Mouse (Mus musculus): ENCODE measurements at regions not wholly inside any gene's neighbourhood (a gene's known extent, or its start where the extent isn't known, plus 50 kb on each side); places are given as distances from the start of the nearest gene placed in this dataset.

GRCm38 (mm10) chr10:97248522-97248921, 230.9 kb upstream of the Dcn start:
- DNase-seq (ENCODE audit: low spot score in 2 of 2) = no peak

GRCm38 (mm10) chr10:97249760-97250159, 229.6 kb upstream of the Dcn start:
- DNase-seq (ENCODE audit: low spot score in 2 of 2) = no peak

GRCm38 (mm10) chr10:97250167-97250566, 229.2 kb upstream of the Dcn start:
- no peak for DNase-seq (ENCODE audit: low spot score in 2 of 2)

DNA sequence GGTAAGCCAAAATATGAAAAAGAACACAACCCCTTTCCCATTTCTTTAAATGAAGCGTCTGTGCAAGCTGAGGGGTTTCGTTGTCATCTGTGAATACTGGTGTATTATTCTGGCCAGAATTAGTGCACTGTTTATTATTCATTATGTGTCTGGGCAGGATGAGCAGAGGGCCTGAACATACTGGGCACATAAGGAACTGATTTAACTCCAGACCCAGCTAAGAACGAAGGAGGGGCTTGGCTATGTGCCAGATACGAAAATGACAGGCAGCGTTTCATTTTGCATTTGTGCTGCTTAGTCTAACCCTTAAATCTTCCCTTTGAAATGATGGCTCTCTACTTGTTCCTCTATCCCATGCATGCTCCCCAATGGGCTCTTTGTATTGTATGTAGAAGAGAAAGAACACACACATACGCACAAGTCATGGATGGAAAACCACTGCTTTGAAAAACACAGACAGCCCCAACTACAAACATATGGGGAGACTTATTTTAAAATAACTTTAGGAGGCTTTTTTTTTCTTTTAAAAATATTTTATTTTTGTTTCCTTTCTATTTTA, 213.4 kb upstream of the Dcn start:
- peak in 1 of 2 experiments; percentile 36 for DNase-seq (ENCODE audit: low spot score in 2 of 2)

DNA sequence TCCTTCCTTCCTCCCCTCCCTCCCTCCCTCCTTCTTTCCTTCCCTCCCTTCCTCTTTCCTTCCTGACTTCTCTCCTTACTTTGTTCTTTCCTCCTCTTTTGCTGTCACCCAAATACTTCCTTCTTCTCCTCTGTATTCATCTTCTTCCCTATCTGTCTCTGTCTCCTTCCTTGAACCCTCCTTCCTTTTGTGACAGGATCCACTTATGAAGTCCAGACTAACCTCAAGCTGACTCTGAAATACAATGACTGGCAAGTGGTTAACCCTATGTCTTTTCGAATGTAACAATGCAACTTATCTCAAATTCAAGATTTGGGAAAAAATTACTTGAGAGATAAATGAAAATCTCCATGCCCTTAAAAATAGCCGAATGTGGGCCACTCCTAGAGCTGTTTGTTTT, 197.0 kb upstream of the Dcn start:
- no peak for DNase-seq (ENCODE audit: low spot score in 2 of 2)

GRCm38 (mm10) chr10:97282841-97283496, 196.4 kb upstream of the Dcn start:
- DNase-seq (ENCODE audit: low spot score in 2 of 2) = no peak

- DNase-seq (ENCODE audit: low spot score in 2 of 2) = no peak
Measured at GRCm38 (mm10) chr10:97304791-97305355, 174.5 kb upstream of the Dcn start.

- no peak for DNase-seq (ENCODE audit: low spot score in 2 of 2)
Measured at GRCm38 (mm10) chr10:97309580-97309979, 169.8 kb upstream of the Dcn start.

DNA sequence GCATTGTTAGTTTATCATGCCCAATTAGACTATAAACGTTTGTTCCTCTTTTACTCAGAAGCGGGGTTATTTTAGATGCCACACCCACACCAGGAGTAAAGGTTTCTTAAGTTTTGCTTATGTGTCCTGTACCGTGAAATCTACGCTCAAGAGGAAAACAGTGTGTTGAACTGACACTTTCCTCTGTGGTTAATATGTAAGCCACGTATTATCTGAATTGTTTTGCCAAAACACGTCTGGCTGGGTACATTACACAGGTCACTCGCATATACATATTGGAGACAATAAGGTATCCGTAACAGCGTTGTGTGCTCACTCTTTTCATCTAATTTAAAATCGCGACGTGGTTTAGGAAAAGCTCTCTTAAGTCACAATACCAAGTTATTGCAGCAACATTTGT, 166.9 kb upstream of the Dcn start:
- no peak for DNase-seq (ENCODE audit: low spot score in 2 of 2)

DNA sequence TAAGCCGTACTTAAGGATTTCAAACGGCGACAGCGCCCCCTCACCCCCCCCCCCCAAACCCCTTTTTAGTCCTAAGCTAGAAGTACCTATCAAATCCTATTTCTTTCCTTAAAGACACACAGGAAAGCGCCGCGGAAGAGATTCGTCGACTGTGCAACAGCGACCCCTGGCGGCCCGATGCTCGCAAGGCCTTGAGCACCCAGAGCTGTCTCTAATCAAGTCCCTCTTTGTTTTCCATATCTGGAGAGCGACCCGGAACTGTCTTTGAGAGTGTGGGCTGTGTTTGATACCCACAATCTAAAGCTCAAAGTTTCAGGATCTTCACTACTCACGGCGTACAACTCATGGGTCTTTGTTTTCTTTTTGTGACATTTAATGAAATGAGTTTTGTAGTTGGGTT, 166.4 kb upstream of the Dcn start:
- DNase-seq (ENCODE audit: low spot score in 2 of 2) = peak; percentile 96 to 98

GRCm38 (mm10) chr10:97313407-97313901, 166.0 kb upstream of the Dcn start:
- peak; percentile 66 to 79 for DNase-seq (ENCODE audit: low spot score in 2 of 2)

DNA sequence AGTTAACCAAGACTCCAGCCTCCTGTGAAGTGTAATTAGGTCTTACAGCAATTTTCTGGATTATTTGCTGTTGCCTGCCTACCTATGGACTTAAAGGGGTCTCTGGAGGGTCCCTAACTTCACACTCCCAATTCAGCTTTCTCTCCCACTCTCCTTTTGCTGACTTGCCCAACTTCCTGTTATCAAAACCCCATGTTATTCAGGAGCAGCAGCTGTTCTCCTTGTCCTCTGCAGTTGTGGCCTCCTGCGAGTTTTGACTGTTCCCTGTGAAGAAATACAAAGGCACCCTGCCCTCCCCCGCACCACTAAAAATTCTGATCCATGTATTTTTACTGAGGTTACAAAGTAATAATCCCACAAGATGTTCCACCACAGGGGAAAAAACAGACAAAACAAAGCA, 146.8 kb upstream of the Dcn start:
- no peak for DNase-seq (ENCODE audit: low spot score in 2 of 2)

- no peak for DNase-seq (ENCODE audit: low spot score in 2 of 2)
Measured at GRCm38 (mm10) chr10:97334044-97334443, 145.4 kb upstream of the Dcn start.

DNA sequence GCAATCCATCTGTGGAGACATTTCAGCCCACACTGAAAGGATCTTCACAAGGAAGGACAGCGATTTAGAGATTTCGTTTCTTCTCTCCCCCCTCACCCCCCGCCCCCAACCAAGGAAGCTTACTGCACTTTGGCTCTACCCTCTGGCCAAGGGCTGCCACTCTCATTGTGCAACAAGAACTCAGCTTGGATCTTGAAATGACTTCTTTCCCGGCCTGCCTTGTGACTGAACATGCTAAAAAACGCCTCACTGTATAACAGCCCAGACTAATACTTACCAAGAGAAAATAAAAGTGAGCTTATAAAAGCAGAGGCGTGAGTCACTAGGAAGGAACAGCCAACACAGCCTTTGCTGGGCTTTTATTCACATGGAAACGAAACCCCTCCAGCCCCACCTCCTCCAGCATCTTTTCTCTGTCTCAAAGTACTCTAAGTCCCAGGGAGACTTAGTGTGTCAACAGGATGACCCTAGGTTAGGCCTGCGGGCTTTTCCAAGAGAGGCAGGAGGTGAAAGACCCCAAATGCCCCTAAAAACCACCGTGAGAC, 144.7 kb upstream of the Dcn start:
- no peak for DNase-seq (ENCODE audit: low spot score in 2 of 2)

DNA sequence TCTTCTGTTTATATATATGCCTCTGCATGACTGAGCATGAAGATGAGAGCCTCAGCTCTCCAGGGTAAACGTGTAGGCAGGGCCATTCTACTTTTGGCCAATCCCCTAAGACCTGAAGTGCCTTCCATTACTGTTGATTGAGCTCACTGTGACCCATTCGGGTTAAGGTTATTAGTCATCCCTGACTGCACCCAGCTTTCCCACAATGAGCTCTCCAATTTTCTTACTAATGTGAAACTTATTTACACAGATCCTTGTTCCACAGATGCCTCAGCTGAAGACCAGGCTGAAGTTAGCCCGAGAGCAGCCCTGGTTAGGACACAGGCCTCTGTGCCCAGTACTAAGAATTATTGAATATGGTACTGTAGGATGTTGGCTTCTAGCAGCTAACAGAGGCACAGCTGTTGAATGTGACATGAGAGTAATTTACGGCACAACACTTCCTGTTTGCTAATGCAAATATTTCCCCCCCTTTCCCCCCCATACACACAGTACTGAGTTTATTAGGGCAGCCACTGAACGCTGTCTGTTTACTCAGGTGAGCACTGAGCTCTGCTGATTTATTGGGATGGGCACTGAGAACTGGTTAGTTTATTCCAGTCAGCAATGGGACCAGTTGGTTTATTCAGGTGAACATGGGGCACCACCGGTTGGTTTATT, 141.2 kb upstream of the Dcn start:
- DNase-seq (ENCODE audit: low spot score in 2 of 2) = no peak

- DNase-seq (ENCODE audit: low spot score in 2 of 2) = no peak
Measured at GRCm38 (mm10) chr10:97339866-97340706, 139.3 kb upstream of the Dcn start.

- DNase-seq (ENCODE audit: low spot score in 2 of 2) = peak; percentile 70 to 80
Measured at GRCm38 (mm10) chr10:97345347-97345746, 134.1 kb upstream of the Dcn start.

- DNase-seq (ENCODE audit: low spot score in 2 of 2) = no peak
Measured at GRCm38 (mm10) chr10:97346949-97347348, 132.5 kb upstream of the Dcn start.

- DNase-seq (ENCODE audit: low spot score in 2 of 2) = no peak
Measured at GRCm38 (mm10) chr10:97368625-97369024, 110.8 kb upstream of the Dcn start.

- peak; percentile 26 to 50 for DNase-seq (ENCODE audit: low spot score in 2 of 2)
Measured at GRCm38 (mm10) chr10:97375824-97376223, 103.6 kb upstream of the Dcn start.

DNA sequence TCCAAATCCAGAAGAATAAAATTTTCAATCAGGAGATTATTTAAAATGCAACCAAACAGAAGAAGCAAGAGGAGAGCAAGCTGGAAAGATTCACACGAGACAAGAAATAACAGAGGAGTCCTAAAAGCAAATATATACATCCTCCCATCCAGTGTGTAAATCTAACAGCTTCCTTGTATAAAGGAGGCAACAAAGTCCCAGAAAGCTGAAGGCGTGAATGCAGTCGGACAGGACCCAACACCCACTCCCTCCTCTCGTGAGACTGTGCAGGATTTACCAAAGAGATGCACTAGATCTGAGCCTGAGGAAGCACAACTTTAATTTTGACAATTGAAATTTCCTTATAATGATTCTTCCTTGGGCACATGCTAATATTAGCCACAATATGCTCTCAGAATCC, 103.0 kb upstream of the Dcn start:
- no peak for DNase-seq (ENCODE audit: low spot score in 2 of 2)

- no peak for DNase-seq (ENCODE audit: low spot score in 2 of 2)
Measured at GRCm38 (mm10) chr10:97381586-97381985, 97.8 kb upstream of the Dcn start.

All from cerebellum, postnatal 4 days (tissue).